Mouse (Mus musculus) layer of hippocampus, postnatal 36 days (tissue): Measurements from ENCODE around the gene Hmgcs1. TPM values are rescaled to one million over a fixed set of nuclear protein-coding genes. Genes with fewer than 3 reads are reported as not detected.
"Not testable (repeated sequence)": the region's sequence is repeated elsewhere in the genome, so short reads cannot be mapped to it uniquely, and the experiment has no call there.

Experiments
- DNase-seq, 2 experiments: peaks; one replicate each; pipeline ENCODE4 v3.0.0; 2022
- total RNA-seq, 2 experiments: library from RNA; stranded (reverse); gene quantifications; 2 replicates each; pipeline ENCODE4 v1.2.3; 2021

Gene Hmgcs1
- total RNA-seq: 100 to 1,000 TPM; 217 to 241 TPM

- peak; percentile 99 for DNase-seq
These were observed at the start of gene Hmgcs1 for GRCm38 (mm10) chr13:119690039-119690728. Gene Hmgcs1 (plus strand): TSS chr13:119690379.

GRCm38 (mm10) chr13:119640504-119640903 lies 49.7 kb upstream of the Hmgcs1 start:
- DNase-seq: no peak

GRCm38 (mm10) chr13:119641145-119641544 lies 49.0 kb upstream of the Hmgcs1 start:
- DNase-seq: no peak

GRCm38 (mm10) chr13:119644769-119645168 lies 45.4 kb upstream of the Hmgcs1 start:
- DNase-seq: no peak

GRCm38 (mm10) chr13:119646511-119646910 lies 43.7 kb upstream of the Hmgcs1 start:
- DNase-seq: no peak

GRCm38 (mm10) chr13:119648891-119649698 lies 41.1 kb upstream of the Hmgcs1 start:
- DNase-seq: peak; percentile 27 to 38

GRCm38 (mm10) chr13:119649699-119650046 lies 40.5 kb upstream of the Hmgcs1 start:
- DNase-seq: no peak

GRCm38 (mm10) chr13:119654734-119655133 lies 35.4 kb upstream of the Hmgcs1 start:
- no peak for DNase-seq

- no peak for DNase-seq
These were observed 33.9 kb upstream of the Hmgcs1 start for GRCm38 (mm10) chr13:119656246-119656645.

GRCm38 (mm10) chr13:119656846-119657416 lies 33.2 kb upstream of the Hmgcs1 start:
- DNase-seq: no peak

- peak in 1 of 2 experiments; percentile 12 for DNase-seq
These were observed 28.8 kb upstream of the Hmgcs1 start for GRCm38 (mm10) chr13:119661420-119661819.

GRCm38 (mm10) chr13:119678794-119679193 lies 11.4 kb upstream of the Hmgcs1 start:
- DNase-seq: no peak

GRCm38 (mm10) chr13:119679721-119680120 lies 10.5 kb upstream of the Hmgcs1 start:
- DNase-seq: no peak

GRCm38 (mm10) chr13:119681161-119681560 lies 9.0 kb upstream of the Hmgcs1 start:
- no peak for DNase-seq

- no peak for DNase-seq
These were observed 5.6 kb upstream of the Hmgcs1 start for GRCm38 (mm10) chr13:119684416-119685177.

GRCm38 (mm10) chr13:119689709-119690038 lies 505 bp upstream of the Hmgcs1 start:
- DNase-seq: no peak

- DNase-seq: no peak
These were observed 869 bp downstream of the Hmgcs1 start for GRCm38 (mm10) chr13:119690876-119691620.

GRCm38 (mm10) chr13:119691958-119692357 lies 1.8 kb downstream of the Hmgcs1 start:
- DNase-seq: not testable (repeated sequence)

GRCm38 (mm10) chr13:119695676-119696075 lies 5.5 kb downstream of the Hmgcs1 start:
- no peak for DNase-seq

- no peak for DNase-seq
These were observed 6.3 kb downstream of the Hmgcs1 start for GRCm38 (mm10) chr13:119696496-119696895.

- no peak for DNase-seq
These were observed 8.3 kb downstream of the Hmgcs1 start for GRCm38 (mm10) chr13:119698436-119698835.

GRCm38 (mm10) chr13:119704280-119704679 lies 14.1 kb downstream of the Hmgcs1 start:
- DNase-seq: no peak
